Mouse (Mus musculus) thymus, adult 18-20 months (tissue): ENCODE results near the gene Kdm6b.

ENCODE experiments used
- DNase-seq, 2 experiments: peaks; one replicate each; pipeline ENCODE4 v3.0.0; 2022; ENCODE audit warnings: mixed read lengths in 2 of 2

The Kdm6b gene

GRCm38 (mm10) chr11:69405397-69406200 is 7.9 kb downstream of the Kdm6b start:
- DNase-seq = peak in 1 of 2 experiments; percentile 9

GRCm38 (mm10) chr11:69404595-69405396 is 8.7 kb downstream of the Kdm6b start:
- DNase-seq = peak in 1 of 2 experiments; percentile 9

- DNase-seq = peak in 1 of 2 experiments; percentile 19
Observed at GRCm38 (mm10) chr11:69403691-69404594, 9.5 kb downstream of the Kdm6b start.

DNA sequence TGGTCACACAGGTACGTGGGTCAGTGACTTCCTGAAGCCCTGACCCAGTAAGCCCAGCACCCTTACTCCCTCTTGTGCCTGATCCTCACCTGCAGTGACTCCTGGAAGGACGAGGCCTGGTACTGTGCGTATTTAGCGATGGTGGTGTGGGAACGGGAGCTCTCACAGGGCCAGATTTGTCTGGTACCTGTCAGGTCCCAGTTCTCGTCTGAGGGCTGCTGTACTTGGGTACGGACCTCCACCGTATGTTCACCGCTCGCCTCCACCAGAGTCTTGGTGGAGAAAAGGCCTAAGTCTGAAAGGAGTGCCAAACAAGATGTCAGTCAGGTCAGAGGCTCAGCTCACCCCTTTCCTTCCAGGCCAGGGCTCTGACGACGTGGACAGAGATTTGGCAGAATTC is 11.5 kb downstream of the Kdm6b start:
- no peak for DNase-seq

DNA sequence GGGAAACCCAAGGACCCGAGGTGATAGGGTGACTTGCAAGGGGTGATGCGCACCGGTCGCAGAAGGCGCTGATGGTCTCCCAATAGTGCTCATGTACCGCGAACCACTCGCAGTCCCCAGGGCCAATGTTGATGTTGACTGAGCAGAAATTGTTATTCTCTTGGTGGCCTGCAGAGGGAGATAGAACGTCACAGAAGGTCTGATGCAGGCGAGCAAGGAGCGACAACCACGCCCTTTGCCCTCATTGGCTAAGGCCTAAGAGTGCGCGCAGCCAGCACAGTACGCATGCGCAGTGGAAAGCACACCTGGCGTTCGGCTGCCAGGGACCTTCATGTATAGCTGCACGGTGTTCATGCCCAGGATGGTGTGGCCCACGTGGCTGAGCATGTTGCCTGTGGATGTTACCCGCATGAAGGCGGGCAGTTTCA is 12.3 kb downstream of the Kdm6b start:
- peak; percentile 78 to 89 for DNase-seq

DNA sequence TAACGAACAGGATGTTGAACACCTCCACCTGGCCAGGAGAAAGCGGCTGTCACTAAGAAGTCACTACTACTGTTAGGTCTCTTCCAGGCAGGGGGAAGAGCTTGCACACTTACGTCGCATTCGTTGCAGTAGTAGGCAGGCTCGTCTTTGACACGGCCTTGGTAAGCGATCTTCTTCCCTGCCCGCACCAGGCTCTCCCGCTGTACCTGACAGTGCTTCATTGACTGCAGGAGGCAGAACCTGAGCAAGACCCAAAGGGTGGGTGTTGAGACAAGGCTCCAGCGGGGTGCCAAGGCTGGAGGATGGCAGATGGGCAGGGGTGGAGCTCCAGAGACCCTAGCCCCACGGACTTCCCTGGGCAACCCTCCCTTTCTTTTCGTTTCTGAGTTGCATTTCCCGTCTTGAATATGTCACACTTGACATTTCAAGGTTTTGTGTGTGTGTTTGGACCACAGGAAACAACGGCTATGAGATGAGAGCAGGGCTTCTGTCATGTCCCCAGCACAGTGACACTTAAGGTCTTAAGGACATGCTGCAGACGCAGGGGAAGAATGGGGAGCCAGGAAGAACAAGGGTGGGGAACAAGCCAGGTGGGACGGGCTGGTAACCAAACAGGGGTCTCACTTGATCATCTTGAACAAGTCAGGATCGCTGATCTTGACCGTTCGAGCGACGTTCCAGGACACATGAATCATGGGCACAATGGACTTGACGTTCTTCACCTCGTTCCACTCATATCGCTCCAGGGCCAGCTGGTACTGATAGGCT is 13.2 kb downstream of the Kdm6b start:
- DNase-seq = peak in 1 of 2 experiments; percentile 16

DNA sequence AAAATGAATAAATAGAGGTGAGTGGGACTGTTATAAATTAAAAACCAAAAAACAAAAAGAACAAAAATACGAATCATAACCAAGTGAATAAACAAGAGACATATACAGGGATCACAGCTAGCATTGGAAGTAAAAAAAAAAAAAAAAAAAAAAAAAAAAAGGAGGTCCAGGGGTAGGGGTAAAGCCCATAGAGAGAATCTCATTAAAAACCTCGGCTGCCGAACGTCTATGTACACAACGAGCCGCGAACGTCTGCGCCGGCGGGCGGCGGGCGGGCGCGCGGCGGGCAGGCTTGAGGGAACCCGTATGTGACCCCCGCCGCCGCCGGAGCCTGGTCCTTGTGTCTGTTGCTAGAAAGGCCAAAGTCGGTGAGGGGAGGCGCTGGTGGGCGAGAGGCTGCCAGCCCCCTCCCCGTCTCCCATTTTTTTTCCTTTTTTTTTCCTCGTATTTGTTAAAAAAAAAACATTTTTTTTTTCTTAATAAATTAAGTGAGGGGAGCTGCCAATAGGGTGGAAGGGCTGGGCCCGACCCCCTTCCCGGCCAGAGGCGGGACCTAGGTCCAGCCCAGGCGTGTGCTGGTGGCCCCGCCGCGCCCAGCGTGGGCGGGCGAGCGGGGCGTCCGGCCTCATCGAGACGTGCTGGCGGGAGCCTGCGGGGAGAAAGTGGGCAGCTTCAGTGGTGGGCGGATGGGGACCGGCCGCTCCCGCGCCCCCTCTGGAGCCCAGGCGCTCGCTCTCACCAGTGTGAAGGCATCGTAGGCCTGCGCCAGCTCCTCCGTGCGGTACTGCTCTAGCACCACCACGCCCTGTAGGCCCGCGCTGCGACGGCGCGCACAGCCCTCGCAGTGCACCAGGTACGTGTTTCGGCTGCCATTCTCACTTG is 14.0 kb downstream of the Kdm6b start:
- peak in 1 of 2 experiments; percentile 20 for DNase-seq

- peak in 1 of 2 experiments; percentile 24 for DNase-seq
Observed at GRCm38 (mm10) chr11:69398486-69399200, 14.8 kb downstream of the Kdm6b start.

DNA sequence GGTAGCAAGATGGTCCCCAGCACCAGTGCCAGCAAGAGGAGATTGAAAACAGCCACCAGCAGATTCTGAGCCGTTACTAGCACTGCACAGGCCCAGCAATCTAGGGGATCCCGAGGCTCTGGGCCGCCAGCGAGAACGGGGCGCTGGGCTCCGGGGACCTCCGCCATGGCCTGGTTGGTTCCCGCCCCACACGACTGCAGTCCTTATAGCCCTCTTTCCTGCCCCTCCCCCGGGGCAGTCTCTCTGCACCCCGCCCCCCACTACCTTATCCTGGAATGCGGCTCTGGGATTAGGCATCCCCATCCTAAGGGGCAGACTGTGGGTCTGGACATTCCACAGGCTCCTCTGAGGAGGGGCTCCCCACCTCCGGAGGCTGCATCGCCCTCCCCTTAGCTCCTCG is 15.4 kb downstream of the Kdm6b start, which contains the start of gene Tmem88:
Gene Tmem88 (minus strand): TSS at position 176 of the 400 bp plus-strand sequence.
- peak in 1 of 2 experiments; percentile 23 for DNase-seq

- peak in 1 of 2 experiments; percentile 29 for DNase-seq
Observed at GRCm38 (mm10) chr11:69397581-69398057, 15.9 kb downstream of the Kdm6b start.

DNA sequence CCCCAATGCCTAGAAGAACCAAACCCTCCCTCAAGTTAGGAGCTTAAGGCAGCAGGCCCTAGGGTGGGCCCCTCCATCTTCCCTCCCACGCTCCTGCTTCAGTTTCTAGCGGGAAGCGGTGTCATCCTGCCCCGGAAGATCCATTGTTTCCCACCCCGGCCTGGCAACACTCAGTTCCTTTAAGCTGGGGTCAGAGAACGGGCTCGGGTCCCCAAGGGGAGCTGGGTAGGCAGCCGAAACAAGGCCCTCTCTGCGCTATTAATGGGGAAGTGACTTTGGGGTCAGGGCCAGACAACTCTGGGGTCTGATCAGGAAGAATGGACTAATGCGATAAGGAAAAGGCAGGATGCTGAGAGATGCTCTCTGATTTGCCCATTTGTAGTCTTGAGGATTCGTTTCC is 16.7 kb downstream of the Kdm6b start:
- peak in 1 of 2 experiments; percentile 32 for DNase-seq

GRCm38 (mm10) chr11:69395634-69396373 is 17.7 kb downstream of the Kdm6b start:
- peak; percentile 91 to 96 for DNase-seq

DNA sequence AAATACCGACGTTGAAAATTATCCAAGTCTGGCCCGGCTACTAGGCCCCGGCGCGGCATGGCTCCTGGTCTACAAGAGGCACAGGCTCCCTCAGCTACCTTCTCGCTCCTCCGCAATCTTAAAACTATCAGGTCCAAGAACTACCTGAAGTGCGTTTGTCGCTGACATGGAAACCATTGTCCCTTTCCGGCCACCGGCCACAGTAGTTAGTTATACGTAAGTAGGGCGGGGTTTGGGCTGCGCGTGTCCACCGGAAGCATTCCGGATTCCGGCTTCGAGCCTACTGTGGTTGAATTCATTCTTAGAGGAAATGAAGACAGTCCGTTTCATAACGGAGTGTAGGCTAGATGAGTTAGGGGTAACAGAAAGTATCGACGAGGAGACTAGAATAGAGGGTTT is 18.2 kb downstream of the Kdm6b start, which contains the start of the genes Naa38 and Cyb5d1:
Gene Naa38 (plus strand): TSS at position 253 of the 399 bp plus-strand sequence.
Gene Cyb5d1 (minus strand): TSS at position 397 of the 399 bp plus-strand sequence.
- DNase-seq = peak; percentile 74 to 86

DNA sequence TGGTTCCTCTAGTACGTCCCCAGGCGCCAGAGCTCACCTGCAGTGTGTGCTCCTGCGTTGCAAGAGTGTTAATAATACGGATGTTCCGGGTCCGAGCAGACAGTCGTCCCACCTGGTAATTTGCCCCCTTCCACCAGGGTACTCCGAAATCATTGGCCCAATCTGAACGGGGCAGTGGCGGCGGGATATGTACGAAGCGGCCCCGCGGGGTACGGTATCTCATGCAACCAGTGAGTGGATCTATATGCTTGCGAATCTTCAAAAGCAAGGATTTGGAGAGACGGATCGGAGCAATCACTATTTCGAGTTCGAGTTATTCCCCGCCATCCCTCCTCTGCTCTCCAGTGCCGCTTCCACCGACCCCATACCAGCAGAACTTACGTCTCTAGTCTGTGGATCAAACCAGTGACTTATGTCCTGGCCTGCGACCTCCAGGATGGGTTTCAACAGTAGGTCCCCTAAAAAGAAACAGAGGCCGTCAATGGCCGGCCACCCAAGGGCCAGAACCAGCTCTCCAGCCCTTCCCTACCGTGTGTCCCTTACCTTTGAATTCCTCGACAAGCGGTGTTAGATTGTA is 18.8 kb downstream of the Kdm6b start:
- DNase-seq = peak in 1 of 2 experiments; percentile 38

DNA sequence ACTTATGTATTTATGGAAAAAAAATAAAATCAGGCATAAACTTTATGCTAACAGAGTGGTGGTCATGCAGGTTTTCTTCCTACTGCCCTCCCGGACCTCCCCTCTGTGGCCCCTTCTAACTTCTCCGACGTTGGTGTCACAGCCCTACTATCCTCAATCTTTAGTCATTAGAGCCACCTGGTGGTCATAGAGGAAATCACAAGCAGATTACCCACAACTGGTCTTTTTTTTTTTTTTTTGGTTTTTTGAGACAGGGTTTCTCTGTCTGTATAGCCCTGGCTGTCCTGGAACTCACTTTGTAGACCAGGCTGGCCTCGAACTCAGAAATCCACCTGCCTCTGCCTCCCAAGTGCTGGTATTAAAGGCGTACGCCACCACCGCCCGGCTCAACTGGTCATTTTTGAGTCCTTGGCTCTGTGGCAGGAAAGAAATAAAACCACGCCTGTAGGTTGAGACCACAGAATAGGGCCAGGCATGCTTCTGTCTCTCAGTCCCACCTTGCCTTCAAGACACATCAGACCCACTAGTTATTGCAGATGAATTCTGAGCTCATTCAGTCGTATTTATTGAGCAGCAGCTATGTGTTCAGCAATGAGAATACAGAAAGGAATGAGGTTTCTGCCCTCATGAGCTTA is 23.0 kb downstream of the Kdm6b start:
- DNase-seq = peak in 1 of 2 experiments; percentile 28

GRCm38 (mm10) chr11:69389531-69390399 is 23.7 kb downstream of the Kdm6b start:
- no peak for DNase-seq

DNA sequence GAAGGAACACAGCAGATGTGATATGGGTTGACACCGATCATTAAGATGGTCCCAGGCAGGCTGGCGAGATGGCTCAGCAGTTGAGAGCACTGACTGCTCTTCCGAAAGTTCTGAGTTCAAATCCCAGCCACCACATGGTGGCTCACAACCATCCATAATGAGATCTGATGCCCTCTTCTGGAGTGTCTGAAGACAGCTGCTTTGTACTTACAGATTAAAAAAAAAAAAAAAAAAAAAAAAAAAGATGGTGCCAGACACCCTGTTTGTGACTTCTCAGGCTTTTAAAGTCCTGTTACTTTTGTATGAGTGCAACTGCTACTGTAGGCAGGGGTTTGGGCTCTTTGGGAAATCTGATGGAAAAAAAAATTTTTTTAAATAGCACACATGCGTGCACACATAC is 24.8 kb downstream of the Kdm6b start:
- DNase-seq = no peak
